In genomic region chr10:66351036-66351435, GRCm38 (mm10) we compare ENCODE assay signal across 29 mouse cellular contexts.
A peak's percentile ranks its signal among the peaks of the same experiment; 100 is the strongest.
DNase-seq lines count a peak whose midpoint lies in the region; ATAC-seq and TF ChIP-seq lines count a peak whose summit lies in the region.
"Had no signal": no experiment of that assay in that cellular context is flagged by ENCODE, and none has a peak within 500 bp of the region (broad histone marks: within the 10 kb centered on the region; RNA-seq: fewer than 3 reads in every experiment).

No protein-coding gene starts in this region.

- DNase-seq in lung, embryonic 14.5 days = peak; percentile 5
- DNase-seq in lung, postnatal 14 days = no peak
- no peak for DNase-seq in adrenal gland, postnatal 25 days
- DNase-seq in forebrain, embryonic 14.5 days (ENCODE audit: low spot score) = no peak
- DNase-seq: adrenal gland, postnatal 14 days; B cell, adult 2 months; cerebellum, adult 18-20 months; cerebellum, adult 9-10 months; cerebellum, postnatal 14 days; forebrain, postnatal 0 days; gastrocnemius, postnatal 25 days; heart, adult 18-20 months; heart, postnatal 10 days; heart, postnatal 36 days; kidney, adult 18-20 months had no signal

- no peak overlapping the region for H3K27ac ChIP-seq in lung, embryonic 14.5 days (ENCODE audit: low read depth)
- H3K27ac ChIP-seq in embryonic fibroblast, embryonic 13.5 days (ENCODE audit: insufficient read depth, low read length) = peak overlapping the region; percentile 51; the same call in 1 of the 2 replicates
- no peak overlapping the region for H3K27ac ChIP-seq in forebrain, embryonic 14.5 days (ENCODE audit: low read depth, low read length)
- H3K27ac ChIP-seq: embryonic facial prominence, embryonic 12.5 days; forebrain, embryonic 10.5 days; forebrain, embryonic 13.5 days; heart, embryonic 15.5 days; hindbrain, embryonic 10.5 days; hindbrain, embryonic 14.5 days; hindbrain, postnatal 0 days had no signal

- H3K27me3 ChIP-seq in lung, embryonic 14.5 days (ENCODE audit: insufficient read depth, low read length) = no peaks in the 10 kb centered on the region
- H3K27me3 ChIP-seq in C2C12 (ENCODE audit: control insufficient read depth, insufficient read depth, insufficient read length) = no peaks in the 10 kb centered on the region
- no peaks in the 10 kb centered on the region for H3K27me3 ChIP-seq in forebrain, embryonic 14.5 days (replicated peaks; ENCODE audit: control insufficient read depth, insufficient read depth, low read length)
- H3K27me3 ChIP-seq: embryonic facial prominence, embryonic 12.5 days; forebrain, embryonic 13.5 days; heart, embryonic 12.5 days; heart, embryonic 15.5 days; Patski had no signal

- H3K4me3 ChIP-seq in lung, embryonic 14.5 days (ENCODE audit: low read depth, low read length) = no peak overlapping the region
- H3K4me3 ChIP-seq in C2C12 (ENCODE audit: insufficient read depth, poor library complexity, severe bottlenecking) = no peak overlapping the region
- no peak overlapping the region for H3K4me3 ChIP-seq in embryonic fibroblast, embryonic 13.5 days (ENCODE audit: insufficient read depth, low read length)
- no peak overlapping the region for H3K4me3 ChIP-seq in forebrain, embryonic 14.5 days (ENCODE audit: low read depth, low read length)
- H3K4me3 ChIP-seq: embryonic facial prominence, embryonic 12.5 days; forebrain, embryonic 10.5 days; forebrain, embryonic 13.5 days; heart, embryonic 12.5 days; heart, embryonic 15.5 days; hindbrain, embryonic 10.5 days had no signal

- TF ChIP-seq CTCF in lung, embryonic 14.5 days (IDR thresholded peaks at IDR 0.05; ENCODE audit: low read depth) = no peak
- TF ChIP-seq CTCF in C2C12 (IDR thresholded peaks at IDR 0.05; ENCODE audit: control insufficient read depth, insufficient read depth, insufficient read length) = no peak
- no peak for TF ChIP-seq CTCF in embryonic fibroblast, embryonic 13.5 days (IDR thresholded peaks at IDR 0.05; ENCODE audit: borderline replicate concordance, insufficient read depth, low read length)

- H3K79me3 ChIP-seq in C2C12 (ENCODE audit: low read depth) = no peaks in the 10 kb centered on the region

- H3K4me1 ChIP-seq in lung, embryonic 14.5 days (ENCODE audit: insufficient read depth) = no peaks in the 10 kb centered on the region
- peaks cover 15% of the 10 kb centered on the region for H3K4me1 ChIP-seq in embryonic fibroblast, embryonic 13.5 days (ENCODE audit: control insufficient read depth, insufficient read depth, low read length)
- H3K4me1 ChIP-seq in forebrain, embryonic 14.5 days (ENCODE audit: control insufficient read depth, insufficient read depth, low read length) = no peaks in the 10 kb centered on the region
- H3K4me1 ChIP-seq: embryonic facial prominence, embryonic 12.5 days; forebrain, embryonic 10.5 days; heart, embryonic 12.5 days; heart, embryonic 15.5 days; hindbrain, embryonic 10.5 days had no signal

- WGBS in lung, embryonic 14.5 days = 41% methylated on average over 1 of the region's 1 CpGs
- WGBS in forebrain, embryonic 14.5 days = 75% methylated on average over 1 of the region's 1 CpGs

- no peak overlapping the region for H3K4me2 ChIP-seq in lung, embryonic 14.5 days
- no peak overlapping the region for H3K4me2 ChIP-seq in forebrain, embryonic 14.5 days (ENCODE audit: low read length)
- H3K4me2 ChIP-seq: embryonic facial prominence, embryonic 12.5 days; forebrain, embryonic 13.5 days; heart, embryonic 12.5 days; heart, embryonic 15.5 days; hindbrain, embryonic 14.5 days had no signal

- H3K9ac ChIP-seq in lung, embryonic 14.5 days = no peak overlapping the region
- H3K9ac ChIP-seq in forebrain, embryonic 14.5 days (ENCODE audit: low read length) = no peak overlapping the region
- H3K9ac ChIP-seq: embryonic facial prominence, embryonic 12.5 days; forebrain, embryonic 13.5 days; forebrain, postnatal 0 days; heart, embryonic 12.5 days; heart, embryonic 15.5 days; hindbrain, embryonic 14.5 days had no signal

- no peak overlapping the region for H3ac ChIP-seq in C2C12 (ENCODE audit: control insufficient read depth, insufficient read length, low read depth)

- no peak for TF ChIP-seq POLR2A in embryonic fibroblast, embryonic 13.5 days (IDR thresholded peaks at IDR 0.05; ENCODE audit: low read depth, low read length)

- ATAC-seq in lung, embryonic 14.5 days (ENCODE audit: insufficient read depth) = no peak
- no peak for ATAC-seq in forebrain, embryonic 14.5 days
- ATAC-seq: CD4-positive, CD25-positive, alpha-beta regulatory T cell, adult 4 months; forebrain, embryonic 13.5 days; forebrain, postnatal 0 days; hindbrain, postnatal 0 days; inflammation-experienced regulatory T-cells, adult 6 months; intestine, embryonic 16.5 days; Patski had no signal

- H3K79me2 ChIP-seq in C2C12 (ENCODE audit: control insufficient read depth, insufficient read depth) = no peaks in the 10 kb centered on the region

- no peaks in the 10 kb centered on the region for H3K9me3 ChIP-seq in lung, embryonic 14.5 days (ENCODE audit: low read depth, low read length)
- no peaks in the 10 kb centered on the region for H3K9me3 ChIP-seq in forebrain, embryonic 14.5 days (replicated peaks; ENCODE audit: control insufficient read depth, low read length)
- H3K9me3 ChIP-seq: embryonic facial prominence, embryonic 12.5 days; forebrain, embryonic 10.5 days; forebrain, embryonic 13.5 days; heart, embryonic 12.5 days; heart, embryonic 15.5 days; hindbrain, embryonic 10.5 days had no signal

- H3K36me3 ChIP-seq in lung, embryonic 14.5 days (ENCODE audit: insufficient read depth) = no peaks in the 10 kb centered on the region
- H3K36me3 ChIP-seq in C2C12 (ENCODE audit: control insufficient read depth, insufficient read depth) = no peaks in the 10 kb centered on the region
- no peaks in the 10 kb centered on the region for H3K36me3 ChIP-seq in forebrain, embryonic 14.5 days (ENCODE audit: control insufficient read depth, insufficient read depth, low read length)
- H3K36me3 ChIP-seq: embryonic facial prominence, embryonic 12.5 days; forebrain, embryonic 10.5 days; heart, embryonic 12.5 days; heart, embryonic 15.5 days; hindbrain, embryonic 10.5 days had no signal

TF ChIP-seq in C2C12, 6 proteins besides CTCF, POLR2A, EP300 and RAD21:
- TF ChIP-seq MYOG (IDR thresholded peaks at IDR 0.05; ENCODE audit: control insufficient read depth, extremely low read depth, insufficient read length) (no peak), CEBPB (IDR thresholded peaks at IDR 0.05; ENCODE audit: low read depth) (no peak), FOSL1 (IDR thresholded peaks at IDR 0.05; ENCODE audit: insufficient read depth, low read length, poor library complexity, severe bottlenecking) (no peak), MAX (IDR thresholded peaks at IDR 0.05) (peak; percentile 45)
